Mouse (Mus musculus): Measurements from ENCODE around the gene Nt5e. TPM values are rescaled to one million over a fixed set of nuclear protein-coding genes. Genes with fewer than 3 reads are reported as not detected.
"Not testable (repeated sequence)": the region's sequence is repeated elsewhere in the genome, so short reads cannot be mapped to it uniquely, and the experiment has no call there.

Nt5e gene
- 1.5 and 1.7 TPM in 2 replicates for polyA plus RNA-seq (2014; fragmentation: Nextera tagmentation; extraction: Ambion mirVana)

DNA sequence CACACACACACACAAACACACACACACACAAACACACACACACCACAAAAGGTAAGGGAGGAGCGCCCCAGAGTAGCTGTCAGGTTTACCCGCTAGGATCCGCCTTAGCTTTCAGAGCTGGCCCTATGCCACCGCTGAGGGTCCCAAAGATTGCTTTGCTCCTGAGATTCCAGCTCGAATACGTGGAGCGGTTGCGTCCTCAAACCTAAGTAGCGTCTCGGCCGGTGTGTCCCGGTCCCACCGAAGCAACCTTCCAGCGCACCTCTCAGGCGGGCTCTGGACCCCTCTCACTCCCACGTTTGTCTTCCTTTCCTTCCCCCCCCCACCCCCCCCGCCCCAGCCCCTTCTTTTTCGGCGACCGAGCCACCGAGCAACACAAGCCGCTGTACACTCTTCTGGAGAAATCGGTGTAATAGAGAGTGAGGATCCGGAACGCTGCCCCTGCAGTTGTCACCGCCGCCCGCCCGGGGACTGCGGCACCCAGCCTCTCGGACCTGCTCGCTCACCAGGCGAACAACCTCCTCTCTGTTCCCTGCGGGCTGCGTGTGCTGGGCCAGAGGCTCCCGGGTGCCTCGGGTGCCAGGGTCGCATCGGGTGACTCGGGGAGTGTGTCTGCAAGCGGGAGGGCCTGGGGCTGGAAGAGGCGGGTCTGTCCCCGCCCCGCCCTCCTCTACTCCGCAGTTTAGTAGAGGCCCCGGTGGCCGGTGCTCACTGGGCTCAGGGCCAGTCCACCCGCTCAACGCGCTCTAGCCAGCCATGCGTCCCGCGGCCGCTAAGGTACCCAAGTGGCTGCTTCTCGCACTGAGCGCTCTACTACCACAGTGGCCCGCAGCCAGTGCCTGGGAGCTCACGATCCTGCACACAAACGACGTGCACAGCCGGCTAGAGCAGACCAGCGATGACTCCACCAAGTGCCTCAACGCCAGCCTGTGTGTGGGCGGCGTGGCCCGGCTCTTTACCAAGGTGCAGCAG, at the start of gene Nt5e:
Gene Nt5e, plus strand, starts transcription at position 268 of the 972 bp plus-strand sequence.
- WGBS: under 1% methylated on average over 63 of the region's 66 CpGs
- H3K27ac ChIP-seq (ENCODE audit: low read depth, low read length): no peak within 1 kb of the TSS

GRCm38 (mm10) chr9:88277588-88277987, 49.4 kb upstream of the Nt5e start:
- Histone ChIP-seq H3K4me1 (ENCODE audit: control insufficient read depth, insufficient read depth, low read length) (no peaks in the 10 kb centered on the region), H3K4me2 (ENCODE audit: low read depth) (no peak overlapping the region)
- no peak for DNase-seq (ENCODE audit: low spot score)

More for the DNA sequence above, at the start of gene Nt5e:
- H3K36me3 ChIP-seq (ENCODE audit: control insufficient read depth, insufficient read depth, low read length): no peaks in the 10 kb centered on the region
- peak within 1 kb of the TSS; percentile 94 for H3K4me2 ChIP-seq (ENCODE audit: low read depth)
- H3K27me3 ChIP-seq (ENCODE audit: control insufficient read depth, insufficient read depth, low read length): peaks cover 13% of the 10 kb centered on the region
- H3K9me3 ChIP-seq (ENCODE audit: control insufficient read depth, low read length): no peaks in the 10 kb centered on the region
- no peaks in the 10 kb centered on the region for H3K4me1 ChIP-seq (ENCODE audit: control insufficient read depth, insufficient read depth, low read length)
- DNase-seq (ENCODE audit: low spot score) (peak; percentile 79), ATAC-seq (ENCODE audit: insufficient read depth, low FRiP score, low TSS enrichment) (peak; percentile 95)
- H3K9ac ChIP-seq (ENCODE audit: low read length): peak within 1 kb of the TSS; percentile 61
- H3K4me3 ChIP-seq (ENCODE audit: low read depth, low read length): peak within 1 kb of the TSS; percentile 51

GRCm38 (mm10) chr9:88279728-88280127, 47.3 kb upstream of the Nt5e start:
- WGBS: 75% methylated on average over 2 of the region's 2 CpGs
- Histone ChIP-seq H3K9me3 (ENCODE audit: control insufficient read depth, low read length) (no peaks in the 10 kb centered on the region), H3K9ac (ENCODE audit: low read length) (no peak overlapping the region), H3K4me1 (ENCODE audit: control insufficient read depth, insufficient read depth, low read length) (no peaks in the 10 kb centered on the region), H3K4me2 (ENCODE audit: low read depth) (no peak overlapping the region), H3K27me3 (ENCODE audit: control insufficient read depth, insufficient read depth, low read length) (no peaks in the 10 kb centered on the region), H3K36me3 (ENCODE audit: control insufficient read depth, insufficient read depth, low read length) (no peaks in the 10 kb centered on the region), H3K4me3 (ENCODE audit: low read depth, low read length) (no peak overlapping the region), H3K27ac (ENCODE audit: low read depth, low read length) (no peak overlapping the region)
- ATAC-seq (ENCODE audit: insufficient read depth, low FRiP score, low TSS enrichment) (no peak), DNase-seq (ENCODE audit: low spot score) (no peak)

More at GRCm38 (mm10) chr9:88277588-88277987, 49.4 kb upstream of the Nt5e start:
- 85% methylated on average over 4 of the region's 4 CpGs for WGBS
- Histone ChIP-seq H3K4me3 (ENCODE audit: low read depth, low read length) (no peak overlapping the region), H3K36me3 (ENCODE audit: control insufficient read depth, insufficient read depth, low read length) (no peaks in the 10 kb centered on the region), H3K27me3 (ENCODE audit: control insufficient read depth, insufficient read depth, low read length) (no peaks in the 10 kb centered on the region), H3K9ac (ENCODE audit: low read length) (no peak overlapping the region), H3K27ac (ENCODE audit: low read depth, low read length) (no peak overlapping the region), H3K9me3 (ENCODE audit: control insufficient read depth, low read length) (no peaks in the 10 kb centered on the region)
- no peak for ATAC-seq (ENCODE audit: insufficient read depth, low FRiP score, low TSS enrichment)

GRCm38 (mm10) chr9:88289568-88290168, 37.3 kb upstream of the Nt5e start:
- no peak overlapping the region for H3K27ac ChIP-seq (ENCODE audit: low read depth, low read length)
- DNase-seq (ENCODE audit: low spot score): no peak
- no peaks in the 10 kb centered on the region for H3K4me1 ChIP-seq (ENCODE audit: control insufficient read depth, insufficient read depth, low read length)
- no peak overlapping the region for H3K4me2 ChIP-seq (ENCODE audit: low read depth)
- H3K36me3 ChIP-seq (ENCODE audit: control insufficient read depth, insufficient read depth, low read length): no peaks in the 10 kb centered on the region
- WGBS: 90% methylated on average over 7 of the region's 7 CpGs
- no peak overlapping the region for H3K4me3 ChIP-seq (ENCODE audit: low read depth, low read length)
- no peaks in the 10 kb centered on the region for H3K27me3 ChIP-seq (ENCODE audit: control insufficient read depth, insufficient read depth, low read length)
- no peaks in the 10 kb centered on the region for H3K9me3 ChIP-seq (ENCODE audit: control insufficient read depth, low read length)
- no peak overlapping the region for H3K9ac ChIP-seq (ENCODE audit: low read length)
- ATAC-seq (ENCODE audit: insufficient read depth, low FRiP score, low TSS enrichment): no peak

- Histone ChIP-seq H3K4me2 (ENCODE audit: low read depth) (no peak overlapping the region), H3K4me3 (ENCODE audit: low read depth, low read length) (no peak overlapping the region), H3K36me3 (ENCODE audit: control insufficient read depth, insufficient read depth, low read length) (no peaks in the 10 kb centered on the region), H3K9me3 (ENCODE audit: control insufficient read depth, low read length) (no peaks in the 10 kb centered on the region), H3K9ac (ENCODE audit: low read length) (no peak overlapping the region), H3K27me3 (ENCODE audit: control insufficient read depth, insufficient read depth, low read length) (no peaks in the 10 kb centered on the region), H3K4me1 (ENCODE audit: control insufficient read depth, insufficient read depth, low read length) (no peaks in the 10 kb centered on the region), H3K27ac (ENCODE audit: low read depth, low read length) (no peak overlapping the region)
- no peak for ATAC-seq (ENCODE audit: insufficient read depth, low FRiP score, low TSS enrichment)
- no peak for DNase-seq (ENCODE audit: low spot score)
- WGBS: 94% methylated on average over 2 of the region's 2 CpGs
Observed at GRCm38 (mm10) chr9:88292836-88293370, 34.1 kb upstream of the Nt5e start.

GRCm38 (mm10) chr9:88295798-88296197, 31.2 kb upstream of the Nt5e start:
- Histone ChIP-seq H3K4me3 (ENCODE audit: low read depth, low read length) (no peak overlapping the region), H3K9me3 (ENCODE audit: control insufficient read depth, low read length) (no peaks in the 10 kb centered on the region), H3K27me3 (ENCODE audit: control insufficient read depth, insufficient read depth, low read length) (no peaks in the 10 kb centered on the region), H3K36me3 (ENCODE audit: control insufficient read depth, insufficient read depth, low read length) (no peaks in the 10 kb centered on the region), H3K4me2 (ENCODE audit: low read depth) (no peak overlapping the region), H3K4me1 (ENCODE audit: control insufficient read depth, insufficient read depth, low read length) (no peaks in the 10 kb centered on the region), H3K27ac (ENCODE audit: low read depth, low read length) (no peak overlapping the region), H3K9ac (ENCODE audit: low read length) (no peak overlapping the region)
- WGBS: 68% methylated on average over 4 of the region's 4 CpGs
- ATAC-seq (ENCODE audit: insufficient read depth, low FRiP score, low TSS enrichment): no peak
- no peak for DNase-seq (ENCODE audit: low spot score)

DNA sequence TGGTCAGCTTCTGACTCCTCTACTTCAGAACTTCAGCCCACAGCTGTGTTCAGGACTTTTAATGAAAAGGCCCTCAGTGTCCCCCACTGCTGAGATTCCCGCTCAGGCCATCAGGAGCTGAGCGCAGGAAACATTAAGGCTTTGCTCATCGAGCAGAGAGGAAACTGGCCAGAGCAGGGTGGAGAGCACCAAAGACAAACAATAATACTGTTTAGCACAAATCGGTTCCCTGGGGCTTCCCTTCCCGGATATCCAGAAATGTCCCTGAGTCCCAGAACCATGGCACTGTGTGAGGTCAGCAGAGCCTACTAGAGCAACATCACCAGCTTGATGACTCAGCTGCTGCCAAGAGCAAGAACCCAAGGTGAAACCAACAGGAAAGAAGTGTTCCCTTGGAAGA, 30.7 kb upstream of the Nt5e start:
- no peak for DNase-seq (ENCODE audit: low spot score)
- no peaks in the 10 kb centered on the region for H3K36me3 ChIP-seq (ENCODE audit: control insufficient read depth, insufficient read depth, low read length)
- ATAC-seq (ENCODE audit: insufficient read depth, low FRiP score, low TSS enrichment): no peak
- no peaks in the 10 kb centered on the region for H3K27me3 ChIP-seq (ENCODE audit: control insufficient read depth, insufficient read depth, low read length)
- H3K4me2 ChIP-seq (ENCODE audit: low read depth): no peak overlapping the region
- 73% methylated on average over 5 of the region's 5 CpGs for WGBS
- no peak overlapping the region for H3K9ac ChIP-seq (ENCODE audit: low read length)
- H3K27ac ChIP-seq (ENCODE audit: low read depth, low read length): no peak overlapping the region
- H3K9me3 ChIP-seq (ENCODE audit: control insufficient read depth, low read length): no peaks in the 10 kb centered on the region
- no peaks in the 10 kb centered on the region for H3K4me1 ChIP-seq (ENCODE audit: control insufficient read depth, insufficient read depth, low read length)
- H3K4me3 ChIP-seq (ENCODE audit: low read depth, low read length): no peak overlapping the region

GRCm38 (mm10) chr9:88297244-88297643, 29.8 kb upstream of the Nt5e start:
- not testable (repeated sequence) for DNase-seq (ENCODE audit: low spot score); H3K27me3 ChIP-seq (ENCODE audit: control insufficient read depth, insufficient read depth, low read length); H3K27ac ChIP-seq (ENCODE audit: low read depth, low read length); H3K4me2 ChIP-seq (ENCODE audit: low read depth); H3K9me3 ChIP-seq (ENCODE audit: control insufficient read depth, low read length); H3K4me3 ChIP-seq (ENCODE audit: low read depth, low read length); H3K9ac ChIP-seq (ENCODE audit: low read length); H3K4me1 ChIP-seq (ENCODE audit: control insufficient read depth, insufficient read depth, low read length); H3K36me3 ChIP-seq (ENCODE audit: control insufficient read depth, insufficient read depth, low read length); ATAC-seq (ENCODE audit: insufficient read depth, low FRiP score, low TSS enrichment)
- 87% methylated on average over 3 of the region's 3 CpGs for WGBS

All from neural tube, embryonic 11.5 days (tissue).